Mouse (Mus musculus) hindbrain, embryonic 11.5 days (tissue): ENCODE results near the gene Pvr. TPM values are rescaled to one million over a fixed set of nuclear protein-coding genes. Genes with fewer than 3 reads are reported as not detected.

Source experiments
- ATAC-seq: fragments of 200-750 bp; cut with Nextera tagmentation; 2 replicates; pipeline ENCODE4 v1.8.0; 2017; ENCODE audit warnings: mild to moderate bottlenecking, moderate TSS enrichment, moderate library complexity; ENCODE audit not compliant: low FRiP score
- DNase-seq: peaks from one replicate; pipeline ENCODE4 v3.0.0-alpha.2; 2015; ENCODE audit warnings: low spot score
- H3K27ac ChIP-seq: fragments of 300-500 bp; sonication (generic); 2 replicates; pipeline ENCODE4 v1.5.1; 2014; ENCODE audit warnings: mild to moderate bottlenecking, low read depth, low read length
- H3K27me3 ChIP-seq: fragments of 300-500 bp; sonication (generic); 2 replicates; pipeline ENCODE4 v1.6.1; 2014; ENCODE audit warnings: mild to moderate bottlenecking, low read length, moderate library complexity, mixed read lengths; ENCODE audit not compliant: control insufficient read depth, insufficient read depth
- H3K36me3 ChIP-seq: fragments of 300-500 bp; sonication (generic); 2 replicates; pipeline ENCODE4 v1.6.1; 2014; ENCODE audit warnings: mild to moderate bottlenecking, low read length, moderate library complexity, mixed read lengths; ENCODE audit not compliant: control insufficient read depth, insufficient read depth
- H3K4me1 ChIP-seq: fragments of 300-500 bp; sonication (generic); replicated peaks from 2 replicates; pipeline ENCODE4 v1.6.1; 2014; ENCODE audit warnings: low read length, mixed read lengths; ENCODE audit not compliant: control insufficient read depth, insufficient read depth
- H3K4me2 ChIP-seq: fragments of 300-500 bp; sonication (generic); replicated peaks from 2 replicates; pipeline ENCODE4 v1.6.1; 2014; ENCODE audit warnings: mild to moderate bottlenecking, low read depth, low read length
- H3K4me3 ChIP-seq: fragments of 300-500 bp; sonication (generic); 2 replicates; pipeline ENCODE4 v1.5.1; 2014; ENCODE audit warnings: low read depth, low read length
- H3K9ac ChIP-seq: fragments of 300-500 bp; sonication (generic); 2 replicates; pipeline ENCODE4 v1.6.1; 2014; ENCODE audit warnings: low read depth, low read length
- H3K9me3 ChIP-seq: fragments of 300-500 bp; sonication (generic); 2 replicates; pipeline ENCODE4 v1.6.1; 2016; ENCODE audit warnings: low read length; ENCODE audit not compliant: control insufficient read depth
- WGBS: fragments of 180-500 bp; shearing (Covaris S2); extraction: QIAGEN DNeasy Blood & Tissue Kit; methylation state at CpG from one replicate; pipeline ENCODE4 v1.1.7; 2014; 5-methylcytosine and 5-hydroxymethylcytosine counted together
- polyA plus RNA-seq: library from polyadenylated mRNA; unstranded; fragments of >200 nt; fragmentation: Nextera tagmentation; extraction: Ambion mirVana; gene quantifications from 2 replicates; pipeline ENCODE4 v1.2.1, GENCODE M21; 2014

The Pvr gene
- polyA plus RNA-seq, 1 experiment from 2014 or later, result 2.8 TPM

- 35% methylated on average over 9 of the region's 9 CpGs for WGBS
- Histone ChIP-seq H3K4me3 (no peak overlapping the region), H3K4me2 (no peak overlapping the region), H3K27me3 (no peaks in the 10 kb centered on the region), H3K4me1 (no peaks in the 10 kb centered on the region), H3K36me3 (no peaks in the 10 kb centered on the region), H3K27ac (no peak overlapping the region), H3K9me3 (no peaks in the 10 kb centered on the region), H3K9ac (no peak overlapping the region)
- ATAC-seq (0 out of 2 replicates have a peak, but pooled peaks have one; percentile 19), DNase-seq (no peak)
Measured at GRCm38 (mm10) chr7:19953054-19953453, 32.1 kb upstream of the Pvr start.

DNA sequence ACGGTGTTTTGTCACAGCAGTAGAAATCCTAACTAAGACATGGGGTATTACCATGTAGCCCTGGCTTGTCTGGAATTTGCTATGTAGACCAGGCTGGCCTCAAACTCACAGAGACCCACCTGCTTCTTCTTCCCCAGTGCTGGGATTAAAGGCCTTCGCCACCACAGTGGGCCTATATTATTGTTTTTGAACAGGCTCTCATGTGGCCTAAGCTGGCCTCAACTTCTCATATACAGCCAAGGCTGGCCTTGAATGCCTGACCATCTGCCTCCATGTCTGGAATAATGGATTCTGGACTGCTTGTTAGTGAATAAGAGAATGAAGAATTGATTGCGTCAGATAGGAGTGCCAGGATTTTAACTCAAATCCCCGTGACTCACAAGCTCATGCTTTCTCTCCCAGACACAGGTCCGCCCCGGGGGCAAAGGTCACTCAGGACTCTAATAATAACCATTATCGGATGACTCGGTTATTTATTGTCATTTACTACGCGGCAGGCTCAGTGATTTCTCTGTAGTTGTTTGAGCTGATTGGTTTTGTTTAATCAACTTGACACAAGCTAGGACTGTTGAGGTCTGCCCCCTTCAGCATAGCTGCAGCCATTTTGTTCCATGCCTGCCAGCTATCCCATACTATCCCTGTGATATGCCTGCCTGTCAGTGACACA lies 31.5 kb upstream of the Pvr start:
- no peak overlapping the region for H3K27ac ChIP-seq
- ATAC-seq (peak; percentile 30; the same call in 1 of the 2 replicates), DNase-seq (no peak)
- no peak overlapping the region for H3K9ac ChIP-seq
- no peaks in the 10 kb centered on the region for H3K9me3 ChIP-seq
- no peak overlapping the region for H3K4me3 ChIP-seq
- H3K4me1 ChIP-seq, result no peaks in the 10 kb centered on the region
- no peak overlapping the region for H3K4me2 ChIP-seq
- 52% methylated on average over 10 of the region's 10 CpGs for WGBS
- H3K27me3 ChIP-seq, result no peaks in the 10 kb centered on the region
- no peaks in the 10 kb centered on the region for H3K36me3 ChIP-seq

- no peak; the same call in 1 of the 2 replicates for ATAC-seq
- no peak within 1 kb of the TSS for H3K9ac ChIP-seq
- no peaks in the 10 kb centered on the region for H3K4me1 ChIP-seq
- H3K27me3 ChIP-seq, result no peaks in the 10 kb centered on the region
- no peaks in the 10 kb centered on the region for H3K9me3 ChIP-seq
- no peak within 1 kb of the TSS for H3K4me2 ChIP-seq
- no peak within 1 kb of the TSS for H3K4me3 ChIP-seq
- no peaks in the 10 kb centered on the region for H3K36me3 ChIP-seq
- 55% methylated on average over 9 of the region's 9 CpGs for WGBS
- no peak for DNase-seq
- no peak within 1 kb of the TSS for H3K27ac ChIP-seq
Measured at GRCm38 (mm10) chr7:19950589-19950988, 29.6 kb upstream of the Pvr start, which contains the start of gene Igsf23. Gene Igsf23, minus strand, starts transcription at chr7:19950756.

GRCm38 (mm10) chr7:19949996-19950395 lies 29.0 kb upstream of the Pvr start:
- no peak for DNase-seq
- 62% methylated on average over 10 of the region's 10 CpGs for WGBS

DNA sequence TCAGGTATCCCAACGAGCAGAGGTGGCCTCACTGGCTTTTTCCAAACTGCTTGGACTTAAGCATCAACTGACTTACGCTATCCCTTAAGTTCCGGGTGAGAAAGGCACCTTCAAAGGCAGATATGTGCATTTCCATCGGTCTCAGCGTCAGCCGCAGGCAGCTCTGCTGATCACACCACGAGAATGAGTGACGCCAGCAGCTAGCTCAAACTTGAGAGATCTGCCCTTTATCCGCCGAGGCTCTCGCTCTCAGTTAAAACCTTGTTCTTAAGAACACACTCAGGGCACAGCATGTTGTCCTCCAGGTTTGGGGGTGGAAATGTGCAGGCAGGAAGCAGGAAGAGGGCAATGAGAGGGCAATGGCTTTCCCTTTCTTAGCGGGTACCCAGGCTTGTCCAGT lies 28.0 kb upstream of the Pvr start:
- Histone ChIP-seq H3K27me3 (no peaks in the 10 kb centered on the region), H3K4me1 (no peaks in the 10 kb centered on the region), H3K36me3 (no peaks in the 10 kb centered on the region), H3K27ac (no peak overlapping the region), H3K9ac (no peak overlapping the region), H3K4me3 (no peak overlapping the region), H3K9me3 (no peaks in the 10 kb centered on the region), H3K4me2 (no peak overlapping the region)
- WGBS, result 78% methylated on average over 12 of the region's 12 CpGs
- ATAC-seq (no peak), DNase-seq (no peak)

More at GRCm38 (mm10) chr7:19949996-19950395, 29.0 kb upstream of the Pvr start:
- Histone ChIP-seq H3K36me3 (no peaks in the 10 kb centered on the region), H3K9me3 (no peaks in the 10 kb centered on the region), H3K4me1 (no peaks in the 10 kb centered on the region), H3K4me3 (no peak overlapping the region), H3K27me3 (no peaks in the 10 kb centered on the region), H3K27ac (no peak overlapping the region), H3K4me2 (no peak overlapping the region), H3K9ac (no peak overlapping the region)
- ATAC-seq, result no peak

DNA sequence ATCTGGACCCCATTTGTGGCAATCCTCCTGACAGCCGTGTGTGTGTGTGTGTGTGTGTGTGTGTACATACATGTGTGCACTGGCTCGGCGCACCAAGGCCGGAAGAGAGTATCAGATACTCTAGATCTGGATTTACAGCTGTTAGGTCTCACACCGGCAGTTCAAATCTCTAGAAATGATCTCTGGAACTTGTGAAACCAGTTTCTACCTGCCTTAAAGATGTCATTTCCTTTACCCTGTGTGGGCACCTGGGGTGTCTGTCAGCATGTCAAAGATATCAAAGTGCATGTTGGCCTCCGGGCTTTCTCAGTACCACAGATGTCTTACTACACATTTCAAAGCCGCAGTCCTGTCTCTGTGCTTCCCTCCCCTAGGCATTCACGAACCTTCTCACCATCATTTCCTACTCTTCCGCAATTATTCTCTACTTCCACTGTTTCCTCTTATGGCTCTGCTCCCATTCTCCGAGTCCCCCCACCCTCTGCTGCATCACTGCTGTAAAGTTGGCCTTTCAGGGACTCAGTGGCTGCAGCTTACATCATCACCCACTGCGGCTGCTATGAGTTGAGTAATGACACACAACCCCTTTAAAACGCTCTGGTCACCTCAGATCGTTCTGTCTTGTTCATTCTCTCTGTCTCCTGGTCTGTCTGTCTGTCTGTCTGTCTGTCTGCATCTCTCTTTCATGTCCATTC lies 25.0 kb upstream of the Pvr start:
- WGBS, result 87% methylated on average over 13 of the region's 13 CpGs
- no peak overlapping the region for H3K4me2 ChIP-seq
- no peak overlapping the region for H3K9ac ChIP-seq
- no peaks in the 10 kb centered on the region for H3K27me3 ChIP-seq
- H3K4me3 ChIP-seq, result no peak overlapping the region
- no peaks in the 10 kb centered on the region for H3K36me3 ChIP-seq
- H3K4me1 ChIP-seq, result no peaks in the 10 kb centered on the region
- H3K27ac ChIP-seq, result no peak overlapping the region
- no peaks in the 10 kb centered on the region for H3K9me3 ChIP-seq
- ATAC-seq (no peak), DNase-seq (no peak)

DNA sequence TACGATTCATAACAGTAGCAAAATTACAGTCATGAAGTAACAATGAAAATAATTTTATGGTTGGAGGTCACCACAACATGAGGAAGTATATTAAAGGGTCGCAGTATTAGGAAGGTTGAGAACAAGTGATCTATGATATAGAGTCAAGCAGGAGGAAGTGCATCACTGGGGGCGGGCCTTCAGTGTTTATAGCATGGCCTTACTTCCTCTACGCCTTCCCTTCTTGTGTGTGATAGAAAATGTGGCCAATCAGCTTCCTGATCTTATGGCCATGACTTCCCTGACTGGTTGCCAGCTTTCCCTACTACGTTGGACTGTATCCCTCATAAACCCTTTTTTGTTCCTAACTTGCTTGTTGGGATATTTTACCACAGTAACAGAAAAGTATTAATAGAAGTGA lies 24.2 kb upstream of the Pvr start:
- H3K9me3 ChIP-seq, result no peaks in the 10 kb centered on the region
- no peak for ATAC-seq
- H3K27ac ChIP-seq, result no peak overlapping the region
- no peak overlapping the region for H3K4me2 ChIP-seq
- no peak overlapping the region for H3K9ac ChIP-seq
- 89% methylated on average over 5 of the region's 5 CpGs for WGBS
- no peaks in the 10 kb centered on the region for H3K36me3 ChIP-seq
- no peaks in the 10 kb centered on the region for H3K4me1 ChIP-seq
- no peaks in the 10 kb centered on the region for H3K27me3 ChIP-seq
- no peak overlapping the region for H3K4me3 ChIP-seq
- DNase-seq, result no peak

- WGBS, result 93% methylated on average over 8 of the region's 8 CpGs
Measured at GRCm38 (mm10) chr7:19944709-19945108, 23.7 kb upstream of the Pvr start.

GRCm38 (mm10) chr7:19940256-19940655 lies 19.3 kb upstream of the Pvr start:
- no peak for ATAC-seq
- Histone ChIP-seq H3K27ac (no peak overlapping the region), H3K4me2 (no peak overlapping the region), H3K36me3 (no peaks in the 10 kb centered on the region), H3K4me1 (no peaks in the 10 kb centered on the region), H3K4me3 (no peak overlapping the region), H3K9me3 (no peaks in the 10 kb centered on the region), H3K27me3 (no peaks in the 10 kb centered on the region), H3K9ac (no peak overlapping the region)
- no peak for DNase-seq
- WGBS, result 50% methylated on average over 5 of the region's 6 CpGs

More at GRCm38 (mm10) chr7:19944709-19945108, 23.7 kb upstream of the Pvr start:
- DNase-seq, result no peak
- Histone ChIP-seq H3K4me1 (no peaks in the 10 kb centered on the region), H3K27me3 (no peaks in the 10 kb centered on the region), H3K27ac (no peak overlapping the region), H3K4me3 (no peak overlapping the region), H3K9ac (no peak overlapping the region), H3K9me3 (no peaks in the 10 kb centered on the region), H3K36me3 (no peaks in the 10 kb centered on the region), H3K4me2 (no peak overlapping the region)
- ATAC-seq, result no peak
